Mouse (Mus musculus) erythroblast, embryonic 14.5 days (primary cell): ENCODE results near the gene Cdk1.

ENCODE experiments used
- GATA1 ChIP-seq: IDR thresholded peaks from 2 replicates; pipeline ENCODE4 v1.6.1; 2012; ENCODE audit warnings: low read length, inconsistent platforms, mixed read lengths
- TAL1 ChIP-seq: IDR thresholded peaks from 3 replicates; pipeline ENCODE4 v1.6.1; 2012; ENCODE audit warnings: low read length, inconsistent platforms, mixed read lengths

DNA sequence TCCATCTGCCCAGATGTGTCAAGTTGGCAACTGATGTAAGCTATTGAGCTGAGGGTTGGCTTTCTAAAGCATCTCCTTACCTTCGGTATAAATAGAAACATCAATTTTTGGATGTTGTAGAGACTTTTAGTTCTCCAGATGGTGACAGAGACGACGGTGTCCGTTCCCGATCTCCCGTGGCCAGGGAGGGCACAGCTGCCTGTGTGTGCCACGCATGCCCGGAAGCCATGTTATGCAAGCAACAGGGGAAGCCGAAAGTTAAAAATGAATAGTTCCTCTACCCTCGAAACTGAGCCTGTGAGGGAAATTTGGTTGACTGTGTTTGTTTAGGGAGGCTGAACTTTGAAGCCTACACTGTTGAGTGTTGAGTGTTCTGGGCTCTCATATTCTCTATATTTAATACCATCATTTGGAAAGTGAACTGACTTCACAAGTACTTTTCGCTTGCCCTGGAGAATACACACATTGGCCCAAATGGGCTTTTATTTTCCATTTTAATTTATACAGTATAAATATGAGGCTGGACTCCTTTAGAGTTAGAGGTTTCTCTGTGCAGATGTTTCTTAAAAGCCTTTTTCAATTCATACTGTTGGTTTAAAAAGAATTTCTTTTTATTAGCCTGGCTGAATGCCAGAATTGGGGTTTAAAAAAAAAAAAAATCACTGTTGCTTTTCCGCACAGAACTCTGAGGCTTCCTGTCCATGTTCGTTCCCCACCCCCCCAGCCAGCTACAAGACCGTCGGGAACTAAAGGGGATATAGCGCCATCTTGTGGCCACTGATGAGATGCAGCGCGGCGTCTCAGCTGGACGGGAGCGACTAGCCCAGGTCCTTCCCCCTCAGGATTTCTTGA, 31.8 kb downstream of the Cdk1 start:
- TF ChIP-seq GATA1 (no peak), TAL1 (no peak)
